Mouse (Mus musculus): ENCODE results near the gene Hsd17b6. TPM values are rescaled to one million over a fixed set of nuclear protein-coding genes. Genes with fewer than 3 reads are reported as not detected.

The Hsd17b6 gene
- polyA plus RNA-seq, 1 experiment = not detected

DNA sequence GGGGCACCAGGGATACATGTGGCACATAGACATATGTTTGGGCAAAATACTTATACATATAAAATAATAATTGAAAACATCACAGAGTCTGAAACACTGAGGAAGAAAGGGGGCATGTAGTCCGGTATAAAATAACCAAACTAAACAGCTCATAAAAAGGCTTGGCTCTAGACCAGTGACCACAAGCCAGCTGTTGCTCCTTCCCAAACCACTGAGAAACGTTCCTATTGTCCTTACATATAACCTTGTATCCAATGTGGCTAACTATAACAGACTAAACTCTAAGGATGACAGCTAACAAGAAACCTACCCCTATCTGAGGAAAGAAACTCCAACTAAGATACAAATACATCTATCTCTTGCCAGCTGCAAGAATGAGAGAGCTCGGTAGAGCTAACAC is 33.3 kb downstream of the Hsd17b6 start:
- Histone ChIP-seq H3K27ac (ENCODE audit: insufficient read depth, low read depth, low read length) (no peak overlapping the region), H3K4me3 (ENCODE audit: insufficient read depth, low read length) (no peak overlapping the region), H3K4me1 (ENCODE audit: control insufficient read depth, insufficient read depth, low read length) (no peaks in the 10 kb centered on the region)
- TF ChIP-seq CTCF (IDR thresholded peaks at IDR 0.05; ENCODE audit: low read depth, low read length) = no peak
- TF ChIP-seq POLR2A (IDR thresholded peaks at IDR 0.05; ENCODE audit: borderline replicate concordance, low read depth, low read length) = no peak

DNA sequence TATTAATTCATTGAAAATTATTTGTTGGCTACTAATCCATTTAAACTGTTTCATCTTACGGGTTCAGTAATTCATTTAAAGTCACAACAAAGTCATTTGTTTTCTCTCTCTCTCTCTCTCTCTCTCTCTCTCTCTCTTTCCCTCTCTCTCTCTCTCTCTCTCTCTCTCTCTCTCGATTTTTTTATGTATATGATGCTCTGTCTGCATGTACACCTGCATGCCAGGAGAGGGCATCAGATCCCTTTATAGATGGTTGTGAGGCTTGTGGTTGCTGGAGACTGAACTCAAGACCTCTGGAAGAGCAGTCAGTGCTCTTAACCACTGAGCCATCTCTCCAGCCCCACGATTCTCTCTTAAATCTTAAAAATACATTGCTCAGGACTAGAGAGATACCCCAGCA is 36.3 kb downstream of the Hsd17b6 start:
- Histone ChIP-seq H3K27ac (ENCODE audit: insufficient read depth, low read depth, low read length) (no peak overlapping the region), H3K4me1 (ENCODE audit: control insufficient read depth, insufficient read depth, low read length) (no peaks in the 10 kb centered on the region), H3K4me3 (ENCODE audit: insufficient read depth, low read length) (no peak overlapping the region)
- TF ChIP-seq CTCF (IDR thresholded peaks at IDR 0.05; ENCODE audit: low read depth, low read length) = no peak
- TF ChIP-seq POLR2A (IDR thresholded peaks at IDR 0.05; ENCODE audit: borderline replicate concordance, low read depth, low read length) = no peak

DNA sequence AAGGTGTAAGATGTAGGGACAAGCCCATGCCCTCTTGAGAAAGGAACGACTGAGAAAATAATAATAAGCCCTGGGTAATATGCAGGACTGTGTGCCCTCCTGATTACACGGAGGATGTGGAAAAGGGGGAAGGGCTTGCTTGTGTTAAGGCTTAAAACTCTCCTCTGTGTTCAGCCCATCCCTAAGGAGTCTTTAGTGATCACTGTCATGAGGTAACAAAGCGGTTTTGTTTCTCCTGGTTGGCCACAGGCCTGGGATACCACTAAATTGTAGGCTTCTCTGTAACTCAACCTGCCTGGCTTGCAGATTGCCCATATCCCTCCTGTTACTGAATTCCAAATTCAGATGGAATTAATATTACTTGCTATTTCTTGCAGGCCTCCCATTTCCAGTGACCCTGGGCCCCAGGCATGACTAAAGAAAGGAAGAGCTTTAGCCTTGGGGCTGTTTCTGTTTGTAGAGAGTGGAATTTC is 37.0 kb downstream of the Hsd17b6 start:
- Histone ChIP-seq H3K4me1 (ENCODE audit: control insufficient read depth, insufficient read depth, low read length) (no peaks in the 10 kb centered on the region), H3K27ac (ENCODE audit: insufficient read depth, low read depth, low read length) (no peak overlapping the region)
- no peak for TF ChIP-seq POLR2A (IDR thresholded peaks at IDR 0.05; ENCODE audit: borderline replicate concordance, low read depth, low read length)
- no peak for TF ChIP-seq CTCF (IDR thresholded peaks at IDR 0.05; ENCODE audit: low read depth, low read length)

DNA sequence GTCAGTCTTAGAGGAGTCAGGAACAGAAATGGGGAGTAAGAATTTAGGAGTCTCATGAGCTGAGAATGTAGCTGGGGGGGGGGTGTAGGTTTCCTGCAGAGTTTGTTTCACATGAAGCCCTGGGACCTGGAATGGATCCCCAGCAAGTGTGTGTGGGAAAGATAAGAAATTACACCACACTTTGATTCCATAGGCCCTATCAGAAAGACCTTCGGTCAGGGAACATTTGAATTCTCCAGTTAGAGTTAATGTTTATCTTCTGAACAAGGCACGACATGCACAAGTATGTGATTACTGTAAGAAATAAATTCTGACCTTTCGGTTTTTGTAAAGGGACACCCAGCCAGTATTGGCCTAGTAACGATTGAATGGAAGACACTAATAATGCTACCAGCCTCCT is 37.6 kb downstream of the Hsd17b6 start:
- H3K27ac ChIP-seq (ENCODE audit: insufficient read depth, low read depth, low read length) = no peak overlapping the region
- no peak for TF ChIP-seq CTCF (IDR thresholded peaks at IDR 0.05; ENCODE audit: low read depth, low read length)

More for the DNA sequence above, 37.0 kb downstream of the Hsd17b6 start:
- H3K4me3 ChIP-seq (ENCODE audit: insufficient read depth, low read length) = no peak overlapping the region

DNA sequence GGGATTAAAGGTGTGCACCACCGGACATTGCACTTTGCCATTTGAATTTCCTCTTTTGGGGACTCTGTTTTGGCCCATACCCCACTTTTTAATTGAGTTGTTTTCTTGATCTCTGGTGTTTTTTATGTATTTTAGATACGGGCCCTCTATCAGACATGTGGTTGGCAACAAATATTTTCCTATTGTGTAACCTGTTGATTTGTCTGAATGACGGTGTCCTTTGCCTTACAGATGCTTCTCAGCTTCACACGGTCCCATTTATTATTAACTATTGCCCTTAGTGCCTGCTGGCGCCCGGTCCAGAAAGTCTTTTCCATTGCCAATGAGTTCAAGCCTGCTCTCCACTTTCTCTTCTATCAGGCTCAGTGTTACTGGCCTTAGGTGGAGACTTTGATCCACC is 40.9 kb downstream of the Hsd17b6 start:
- Histone ChIP-seq H3K4me3 (ENCODE audit: insufficient read depth, low read length) (no peak overlapping the region), H3K4me1 (ENCODE audit: control insufficient read depth, insufficient read depth, low read length) (no peaks in the 10 kb centered on the region), H3K27ac (ENCODE audit: insufficient read depth, low read depth, low read length) (no peak overlapping the region)
- TF ChIP-seq CTCF (IDR thresholded peaks at IDR 0.05; ENCODE audit: low read depth, low read length) = no peak
- no peak for TF ChIP-seq POLR2A (IDR thresholded peaks at IDR 0.05; ENCODE audit: borderline replicate concordance, low read depth, low read length)

More for the DNA sequence above, 37.6 kb downstream of the Hsd17b6 start:
- Histone ChIP-seq H3K4me1 (ENCODE audit: control insufficient read depth, insufficient read depth, low read length) (no peaks in the 10 kb centered on the region), H3K4me3 (ENCODE audit: insufficient read depth, low read length) (no peak overlapping the region)

DNA sequence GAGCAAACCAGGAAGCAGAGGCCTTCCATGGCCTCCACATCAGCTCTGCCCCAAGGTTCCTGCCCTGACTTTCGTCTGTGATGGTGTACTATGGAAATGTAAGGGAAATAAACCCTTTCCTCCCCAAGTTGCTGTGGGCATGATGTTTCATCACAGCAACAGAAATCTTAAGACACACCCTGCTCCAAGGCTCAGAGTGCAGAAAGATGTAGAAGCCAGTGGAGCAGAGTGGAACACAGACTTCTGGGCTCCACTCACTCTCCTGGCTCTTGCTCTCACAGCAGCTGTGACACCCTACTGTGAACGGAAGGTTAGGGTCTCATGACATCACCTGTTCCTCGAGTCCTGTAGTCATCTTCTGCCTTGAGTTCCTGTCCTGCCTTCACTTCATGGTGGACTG is 43.4 kb downstream of the Hsd17b6 start:
- Histone ChIP-seq H3K27ac (ENCODE audit: insufficient read depth, low read depth, low read length) (no peak overlapping the region), H3K4me3 (ENCODE audit: insufficient read depth, low read length) (no peak overlapping the region), H3K4me1 (ENCODE audit: control insufficient read depth, insufficient read depth, low read length) (no peaks in the 10 kb centered on the region)
- no peak for TF ChIP-seq CTCF (IDR thresholded peaks at IDR 0.05; ENCODE audit: low read depth, low read length)

DNA sequence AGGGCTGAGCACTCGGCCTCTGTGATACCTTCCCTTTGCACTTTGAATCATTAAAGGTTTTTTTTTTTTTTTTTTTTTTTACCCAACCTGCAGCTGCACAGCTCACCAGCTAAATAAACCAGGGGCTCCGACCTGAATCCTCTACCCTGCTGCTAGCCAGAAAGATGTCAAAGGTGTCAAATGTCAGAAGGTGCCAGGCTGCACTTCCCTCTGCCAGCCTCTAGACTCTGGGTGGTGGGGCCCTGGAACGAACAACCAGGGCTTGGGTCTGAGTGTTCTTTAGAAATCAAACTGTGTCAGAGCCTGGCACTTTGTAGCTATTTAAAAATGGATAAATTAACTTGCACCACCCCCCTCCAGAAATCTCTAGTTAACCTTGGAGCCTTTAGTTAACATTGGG is 45.0 kb downstream of the Hsd17b6 start:
- no peak overlapping the region for H3K4me3 ChIP-seq (ENCODE audit: insufficient read depth, low read length)
- no peak overlapping the region for H3K27ac ChIP-seq (ENCODE audit: insufficient read depth, low read depth, low read length)
- no peaks in the 10 kb centered on the region for H3K4me1 ChIP-seq (ENCODE audit: control insufficient read depth, insufficient read depth, low read length)
- TF ChIP-seq POLR2A (IDR thresholded peaks at IDR 0.05; ENCODE audit: borderline replicate concordance, low read depth, low read length) = no peak
- no peak for TF ChIP-seq CTCF (IDR thresholded peaks at IDR 0.05; ENCODE audit: low read depth, low read length)

DNA sequence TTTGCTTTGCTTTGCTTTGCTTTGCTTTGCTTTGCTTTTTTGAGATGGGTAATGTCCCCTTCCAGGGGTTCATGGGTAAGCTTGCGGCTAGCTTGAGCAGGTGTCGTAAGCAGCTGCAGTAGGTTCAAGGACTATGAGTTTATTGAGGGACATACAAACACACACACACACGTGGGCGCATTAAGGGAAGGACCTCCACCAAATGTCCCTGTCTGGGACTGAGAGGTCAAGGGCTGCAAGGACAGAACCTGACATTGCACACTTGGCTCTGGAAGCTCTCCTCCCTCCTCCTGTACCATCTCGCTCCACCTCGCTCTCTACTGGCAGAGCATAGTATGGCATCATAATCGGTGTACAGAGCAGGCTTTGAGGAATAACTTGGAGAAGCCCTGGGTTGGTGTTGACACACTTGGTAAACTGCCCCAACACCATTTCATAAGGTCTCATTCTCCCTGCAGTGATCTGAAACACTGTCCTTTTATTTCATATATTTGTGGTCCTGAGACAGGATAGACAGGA is 48.2 kb downstream of the Hsd17b6 start:
- TF ChIP-seq CTCF (IDR thresholded peaks at IDR 0.05; ENCODE audit: low read depth, low read length) = no peak
- no peak for TF ChIP-seq POLR2A (IDR thresholded peaks at IDR 0.05; ENCODE audit: borderline replicate concordance, low read depth, low read length)
- no peak overlapping the region for H3K4me3 ChIP-seq (ENCODE audit: insufficient read depth, low read length)
- no peak overlapping the region for H3K27ac ChIP-seq (ENCODE audit: insufficient read depth, low read depth, low read length)
- no peaks in the 10 kb centered on the region for H3K4me1 ChIP-seq (ENCODE audit: control insufficient read depth, insufficient read depth, low read length)

DNA sequence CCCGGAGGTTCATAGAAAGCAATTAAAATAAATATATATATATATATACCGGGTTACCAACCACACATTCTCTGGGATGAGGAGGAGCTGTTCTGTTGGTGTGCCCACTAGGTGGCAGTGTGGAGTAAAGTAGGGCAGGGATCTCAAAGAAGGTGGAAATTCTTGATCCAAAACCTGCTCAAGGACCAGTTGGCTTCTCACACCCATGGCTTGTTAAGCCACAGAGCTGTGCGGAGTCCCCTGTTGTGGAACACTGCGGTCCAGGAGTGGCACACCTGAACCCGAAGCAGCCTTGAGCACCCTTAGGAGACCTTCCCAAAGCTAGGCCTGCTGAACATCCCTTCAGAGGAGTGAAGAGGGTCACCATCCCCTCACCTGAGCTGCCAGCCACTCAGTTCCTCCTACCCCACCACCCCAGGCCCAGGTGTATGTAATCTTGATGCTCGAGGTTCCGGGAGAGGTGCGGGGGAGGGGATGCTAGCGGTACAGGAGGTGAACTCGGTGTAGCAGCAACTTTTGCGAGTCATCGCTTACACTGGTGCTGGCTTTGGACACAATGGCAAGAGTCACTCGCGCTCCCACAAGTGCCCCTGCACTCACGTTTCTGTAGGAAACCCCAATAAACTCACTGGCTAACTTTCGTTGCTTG is 51.1 kb downstream of the Hsd17b6 start:
- no peaks in the 10 kb centered on the region for H3K4me1 ChIP-seq (ENCODE audit: control insufficient read depth, insufficient read depth, low read length)
- H3K27ac ChIP-seq (ENCODE audit: insufficient read depth, low read depth, low read length) = no peak overlapping the region
- no peak overlapping the region for H3K4me3 ChIP-seq (ENCODE audit: insufficient read depth, low read length)
- peak; percentile 40 for TF ChIP-seq CTCF (IDR thresholded peaks at IDR 0.05; ENCODE audit: low read depth, low read length)
- TF ChIP-seq POLR2A (IDR thresholded peaks at IDR 0.05; ENCODE audit: borderline replicate concordance, low read depth, low read length) = no peak

DNA sequence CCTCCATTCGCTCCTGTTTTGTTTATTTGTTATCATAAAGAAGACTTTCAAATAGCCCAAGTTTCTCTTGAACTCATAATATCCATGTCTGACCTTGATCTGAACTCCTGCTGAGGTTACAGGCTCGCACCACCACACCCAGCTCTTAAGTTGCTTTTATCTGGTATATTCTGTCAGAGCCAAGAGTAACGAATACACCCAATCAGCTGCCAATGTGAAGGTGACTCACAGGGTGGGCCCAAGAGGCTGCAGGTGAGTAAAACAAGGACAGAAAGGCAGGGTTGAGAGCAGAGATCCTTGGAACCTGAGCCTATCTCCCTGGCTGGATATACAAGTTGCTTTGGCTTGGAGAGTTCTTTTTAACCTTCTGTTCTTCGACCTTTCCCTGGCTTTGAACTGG is 52.4 kb downstream of the Hsd17b6 start:
- no peak overlapping the region for H3K4me3 ChIP-seq (ENCODE audit: insufficient read depth, low read length)
- no peak overlapping the region for H3K27ac ChIP-seq (ENCODE audit: insufficient read depth, low read depth, low read length)
- no peaks in the 10 kb centered on the region for H3K4me1 ChIP-seq (ENCODE audit: control insufficient read depth, insufficient read depth, low read length)
- TF ChIP-seq POLR2A (IDR thresholded peaks at IDR 0.05; ENCODE audit: borderline replicate concordance, low read depth, low read length) (no peak), CTCF (IDR thresholded peaks at IDR 0.05; ENCODE audit: low read depth, low read length) (no peak)

Data from bone marrow macrophage, adult 2 months (primary cell).